Mouse (Mus musculus) C2C12 (cell line): ENCODE results near the gene Rnf26.

Experiments
- CEBPB ChIP-seq: IDR thresholded peaks from one replicate; pipeline ENCODE4 v1.6.1; 2011; ENCODE audit warnings: low read depth, mild to moderate bottlenecking, control low read depth, moderate library complexity
- CTCF ChIP-seq: IDR thresholded peaks from one replicate; pipeline ENCODE4 v1.5.1; 2011; ENCODE audit not compliant: control insufficient read depth, insufficient read depth, insufficient read length
- FOSL1 ChIP-seq: IDR thresholded peaks from one replicate; pipeline ENCODE4 v1.8.0; 2011; ENCODE audit warnings: mild to moderate bottlenecking, low read length; ENCODE audit not compliant: poor library complexity, insufficient read depth, severe bottlenecking

GRCm38 (mm10) chr9:44045884-44046272 lies 67.4 kb downstream of the Rnf26 start:
- TF ChIP-seq CEBPB (no peak), CTCF (no peak), FOSL1 (no peak)
